Mouse (Mus musculus): ENCODE results near the gene Plekhh3. TPM values are rescaled to one million over a fixed set of nuclear protein-coding genes. Genes with fewer than 3 reads are reported as not detected.
A peak's percentile ranks its signal among the peaks of the same experiment; 100 is the strongest.

Gene Plekhh3
- total RNA-seq, 1 experiment from 2014 or later, result 36.4 TPM

DNA sequence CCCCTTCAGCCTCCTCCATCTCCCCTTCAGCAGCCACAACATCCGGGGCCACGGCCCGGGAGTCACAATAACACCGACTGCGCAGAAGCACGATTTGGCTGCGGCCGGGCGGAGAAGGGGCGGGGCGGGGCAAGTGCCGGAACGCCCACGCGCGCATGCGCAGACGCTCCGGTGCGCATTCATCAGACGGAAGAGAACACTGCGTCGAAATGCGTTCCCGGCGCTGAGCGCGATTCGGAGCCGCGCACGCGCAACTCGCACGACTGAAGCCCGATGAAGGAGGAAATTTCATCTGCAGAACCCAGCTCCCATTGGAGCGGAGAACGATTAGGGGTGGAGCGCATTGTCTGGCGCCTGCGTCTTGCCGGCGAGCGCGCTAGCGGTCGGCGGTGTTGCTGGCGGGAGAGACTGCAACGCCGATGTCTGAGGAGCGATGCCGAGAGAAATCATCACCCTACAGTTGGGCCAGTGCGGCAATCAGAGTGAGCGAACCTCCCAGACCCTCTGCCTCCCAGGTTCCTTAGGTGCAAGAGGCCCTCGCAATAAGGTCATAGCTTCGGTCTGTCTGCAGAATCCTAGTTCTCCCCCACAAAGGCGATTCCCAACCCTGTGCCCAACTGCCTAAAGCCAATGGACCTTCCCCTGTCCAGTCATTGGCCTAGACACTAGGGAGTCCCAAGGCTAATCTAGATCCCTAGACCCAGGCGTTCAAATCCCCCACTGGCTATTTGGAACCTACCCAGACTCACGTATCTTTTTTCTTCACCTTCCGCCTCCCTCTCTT lies 51.2 kb downstream of the Plekhh3 start, which contains the start of the genes Retreg3 and Tubg1:
Retreg3 (minus strand) TSS at position 133 of the 784 bp plus-strand sequence.
Tubg1 (plus strand) TSS at position 178 of the 784 bp plus-strand sequence.
- DNase-seq, result peak; percentile 99

DNA sequence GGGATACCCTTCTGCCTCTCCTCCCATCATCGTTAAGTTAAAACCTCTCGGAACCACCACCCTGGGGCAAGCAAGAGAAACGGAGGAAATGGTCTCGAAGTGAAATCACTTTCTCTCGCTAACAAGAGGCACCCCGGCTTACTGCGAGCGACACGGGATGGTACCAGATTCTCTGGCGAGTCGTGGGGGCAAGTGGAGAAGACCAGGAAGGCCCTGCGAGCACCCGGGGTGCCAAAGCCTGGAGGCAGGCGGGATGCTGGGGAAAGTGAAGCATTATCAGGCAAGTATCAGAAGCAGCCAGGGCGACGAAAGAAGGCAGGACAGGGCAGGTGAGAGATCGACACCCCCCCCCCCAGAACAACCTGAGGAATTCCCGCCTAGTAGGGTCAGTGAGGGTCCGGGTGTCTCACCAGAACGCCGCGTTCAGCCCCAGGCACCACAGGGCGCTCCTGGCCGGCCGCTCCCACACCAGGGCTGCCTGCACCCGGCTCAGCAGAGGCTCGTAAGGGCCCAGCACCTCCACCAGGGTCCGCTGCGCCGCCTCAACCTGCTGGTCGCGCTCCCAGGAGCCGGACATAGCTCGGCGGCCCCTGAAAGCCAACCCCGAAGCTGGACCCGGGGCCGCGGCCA lies 51.9 kb downstream of the Plekhh3 start:
- DNase-seq, result no peak

DNA sequence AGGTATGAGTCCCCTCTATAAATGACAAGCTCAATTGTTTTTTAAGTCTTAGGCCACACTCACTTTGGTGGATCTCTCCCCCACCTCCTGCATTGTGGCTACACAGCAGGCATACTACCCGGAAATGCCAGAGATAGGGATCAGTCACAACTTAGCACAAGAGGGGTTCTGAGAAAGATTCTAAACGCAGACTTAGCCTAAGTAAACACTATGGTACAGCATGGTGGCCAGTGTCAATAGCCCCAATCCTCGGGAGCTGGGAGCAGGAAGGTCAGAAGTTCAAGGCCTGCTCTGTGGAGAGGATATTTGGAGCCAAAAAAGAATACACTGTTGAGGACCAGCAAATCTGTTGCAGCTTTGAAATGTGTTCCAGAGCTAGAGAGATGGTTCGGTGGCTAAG lies 53.0 kb downstream of the Plekhh3 start:
- DNase-seq, result no peak

DNA sequence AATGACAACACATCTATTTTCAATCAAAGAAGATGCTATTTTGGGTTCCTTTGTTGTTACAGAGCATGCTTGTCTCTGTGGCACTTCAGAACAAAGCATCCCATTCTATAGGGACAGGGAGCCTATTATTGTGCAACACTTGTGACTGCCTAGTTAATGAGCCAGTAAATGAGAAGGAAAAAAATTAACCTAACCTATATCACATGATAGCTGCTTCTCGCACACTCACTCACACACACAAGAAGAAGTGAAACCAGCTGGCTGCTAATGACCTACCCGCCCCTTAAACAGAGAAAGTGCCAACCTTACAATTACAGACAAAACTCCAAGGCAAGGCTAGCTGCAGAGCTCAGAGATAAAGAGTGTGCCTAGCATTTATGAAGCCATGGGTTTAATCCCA lies 55.6 kb downstream of the Plekhh3 start:
- no peak for DNase-seq

Small RNA genes lying within 50 kb of the gene (microRNA-seq; reads per million reads assigned to microRNA genes)
- gene Gm27626, result 0 reads per million in 2 experiments

Other genes with a start within 250 kb of the Plekhh3 start
- 81.5 and 88.6 TPM in 2 replicates for gene Stat3, start 231.8 kb downstream of the Plekhh3 start, total RNA-seq (2021)
- 224 and 271 TPM in 2 replicates for gene Cavin1, start 200.5 kb downstream of the Plekhh3 start, total RNA-seq (2021)
- gene Atp6v0a1, start 161.9 kb downstream of the Plekhh3 start, total RNA-seq (2021), result 106 and 144 TPM in 2 replicates
- 39.3 and 54.1 TPM in 2 replicates for gene Naglu, start 101.3 kb downstream of the Plekhh3 start, total RNA-seq (2021)
- gene Hsd17b1, start 92.9 kb downstream of the Plekhh3 start, total RNA-seq (2021), result 2.6 and 3.3 TPM in 2 replicates
- gene Coasy, start 88.8 kb downstream of the Plekhh3 start, total RNA-seq (2021), result 93.5 and 115 TPM in 2 replicates
- 55.2 and 70.0 TPM in 2 replicates for gene Mlx, start 84.1 kb downstream of the Plekhh3 start, total RNA-seq (2021)
- gene Psmc3ip, start 75.9 kb downstream of the Plekhh3 start, total RNA-seq (2021), result 7.1 and 9.4 TPM in 2 replicates
- gene Retreg3, start 51.5 kb downstream of the Plekhh3 start, total RNA-seq (2021), result 53.5 and 64.1 TPM in 2 replicates
- gene Tubg1, start 51.4 kb downstream of the Plekhh3 start, total RNA-seq (2021), result 42.1 and 50.1 TPM in 2 replicates
- 5.7 and 6.4 TPM in 2 replicates for gene Tubg2, start 15.4 kb downstream of the Plekhh3 start, total RNA-seq (2021)
- gene Cntnap1, start 828 bp downstream of the Plekhh3 start, total RNA-seq (2021), result 6.6 and 9.1 TPM in 2 replicates
- 0.18 TPM in 1 of 2 replicates, not detected in the other for gene Ccr10, start 4.1 kb upstream of the Plekhh3 start, total RNA-seq (2021)
- gene Ezh1, start 55.1 kb upstream of the Plekhh3 start, total RNA-seq (2021), result 37.3 and 49.6 TPM in 2 replicates
- 53.9 and 57.0 TPM in 2 replicates for gene Ramp2, start 74.7 kb upstream of the Plekhh3 start, total RNA-seq (2021)
- gene Vps25, start 82.4 kb upstream of the Plekhh3 start, total RNA-seq (2021), result 112 and 116 TPM in 2 replicates
- 1.7 and 2.6 TPM in 2 replicates for gene Wnk4, start 89.2 kb upstream of the Plekhh3 start, total RNA-seq (2021)
- gene Cntd1, start 107.7 kb upstream of the Plekhh3 start, total RNA-seq (2021), result 0.67 and 0.73 TPM in 2 replicates
- gene Coa3, start 107.8 kb upstream of the Plekhh3 start, total RNA-seq (2021), result 67.9 and 74.9 TPM in 2 replicates
- 117 and 159 TPM in 2 replicates for gene Becn1, start 130.9 kb upstream of the Plekhh3 start, total RNA-seq (2021)
- 126 and 131 TPM in 2 replicates for gene Psme3, start 144.9 kb upstream of the Plekhh3 start, total RNA-seq (2021)
- gene Aoc2, start 153.7 kb upstream of the Plekhh3 start, total RNA-seq (2021), result 4.6 and 6.5 TPM in 2 replicates
- gene Aoc3, start 159.3 kb upstream of the Plekhh3 start, total RNA-seq (2021), result 30.8 and 35.7 TPM in 2 replicates
- 1.8 TPM in 2 replicates for gene G6pc, start 196.2 kb upstream of the Plekhh3 start, total RNA-seq (2021)
- 34.0 and 36.3 TPM in 2 replicates for gene Aarsd1, start 246.3 kb upstream of the Plekhh3 start, total RNA-seq (2021)